Comparison of ENCODE assay signal across 7 mouse cellular contexts in the genomic region with DNA sequence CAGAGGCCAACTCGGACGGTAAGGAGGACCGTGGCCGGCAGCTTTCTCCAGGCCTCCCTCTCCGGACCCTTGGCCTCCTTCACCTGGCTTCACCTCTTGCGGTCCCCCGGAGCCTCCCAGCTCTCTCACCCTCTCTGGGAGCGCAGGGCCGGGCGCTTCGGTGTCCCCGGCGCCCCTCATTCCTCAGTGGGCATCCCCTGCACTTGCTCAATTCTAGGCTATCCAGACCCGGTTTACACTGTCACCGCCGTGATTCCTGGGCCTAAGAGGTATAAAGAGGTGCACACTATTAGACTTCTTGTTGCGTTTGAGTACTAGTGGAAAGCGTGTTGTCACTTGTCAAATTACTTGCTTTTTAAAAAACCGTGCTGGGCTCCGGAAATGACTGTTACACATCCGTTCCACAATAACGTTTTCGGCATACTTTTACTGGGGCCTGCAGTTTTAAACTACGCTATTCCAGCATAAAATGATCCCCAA. TPM values are rescaled to one million over a fixed set of nuclear protein-coding genes. Genes with fewer than 3 reads are reported as not detected.
DNase-seq lines count a peak whose midpoint lies in the region; ATAC-seq and TF ChIP-seq lines count a peak whose summit lies in the region.

No protein-coding gene starts in this region.

- H3K36me3 ChIP-seq in forebrain, embryonic 10.5 days (replicated peaks), result peaks cover 20% of the 10 kb centered on the region
- H3K36me3 ChIP-seq in liver, adult 2 months (ENCODE audit: control insufficient read depth, insufficient read depth, low read length), result peaks cover 8% of the 10 kb centered on the region
- H3K36me3 ChIP-seq in stomach, embryonic 15.5 days, result no peaks in the 10 kb centered on the region

- peak overlapping the region; percentile 83 for H3K4me3 ChIP-seq in forebrain, embryonic 10.5 days
- peak overlapping the region; percentile 74 for H3K4me3 ChIP-seq in liver, adult 2 months (ENCODE audit: insufficient read depth, low read depth, low read length)
- peak overlapping the region; percentile 90 for H3K4me3 ChIP-seq in stomach, embryonic 15.5 days (replicated peaks)

- peak overlapping the region; percentile 49 for H3K4me2 ChIP-seq in stomach, embryonic 15.5 days

- H3K4me1 ChIP-seq in forebrain, embryonic 10.5 days, result peaks cover 16% of the 10 kb centered on the region
- peaks cover 6% of the 10 kb centered on the region; the same call in 1 of the 2 replicates for H3K4me1 ChIP-seq in liver, adult 2 months (ENCODE audit: control insufficient read depth, insufficient read depth, low read length)
- peaks cover 2% of the 10 kb centered on the region for H3K4me1 ChIP-seq in stomach, embryonic 15.5 days

- peaks cover 8% of the 10 kb centered on the region; the same call in 1 of the 2 replicates for H3K79me2 ChIP-seq in liver, adult 2 months (ENCODE audit: control insufficient read depth, insufficient read depth, low read length)

- peak overlapping the region; percentile 96 for H3K27ac ChIP-seq in forebrain, embryonic 10.5 days
- H3K27ac ChIP-seq in liver, adult 2 months (replicated peaks; ENCODE audit: insufficient read depth, low read depth, low read length), result peak overlapping the region; percentile 73
- H3K27ac ChIP-seq in stomach, embryonic 15.5 days, result peak overlapping the region; percentile 90

- peak overlapping the region; percentile 86 for H3K9ac ChIP-seq in liver, adult 2 months (ENCODE audit: low read depth, low read length)
- H3K9ac ChIP-seq in stomach, embryonic 15.5 days, result peak overlapping the region; percentile 94

- no peak for TF ChIP-seq CTCF in liver, adult 2 months (IDR thresholded peaks at IDR 0.05; ENCODE audit: low read depth, low read length)

- H3K9me3 ChIP-seq in forebrain, embryonic 10.5 days, result no peaks in the 10 kb centered on the region
- H3K9me3 ChIP-seq in stomach, embryonic 15.5 days, result no peaks in the 10 kb centered on the region

- DNase-seq in 416B (ENCODE audit: low read depth), result peak; percentile 60
- peak; percentile 67 for DNase-seq in CD4-positive helper T cell, adult 2 months (ENCODE audit: low read depth, low spot score)
- DNase-seq in forebrain, embryonic 10.5 days (ENCODE audit: extremely low spot score, low spot score), result no peak
- DNase-seq in liver, adult 2 months (ENCODE audit: extremely low read depth, low read depth, low spot score), result no peak
- no peak for DNase-seq in layer of hippocampus, adult 9-10 months (ENCODE audit: low spot score)
- no peak for DNase-seq in thymus, postnatal 25 days

- 2% methylated on average over 24 of the region's 24 CpGs for WGBS in forebrain, embryonic 10.5 days
- under 1% methylated on average over 24 of the region's 24 CpGs for WGBS in liver, adult 2 months
- WGBS in stomach, embryonic 15.5 days, result under 1% methylated on average over 24 of the region's 24 CpGs

- TF ChIP-seq POLR2A in liver, adult 2 months (IDR thresholded peaks at IDR 0.05; ENCODE audit: extremely low read depth, insufficient read depth, low read length), result no peak

- H3K27me3 ChIP-seq in forebrain, embryonic 10.5 days (ENCODE audit: poor library complexity, severe bottlenecking), result no peaks in the 10 kb centered on the region
- no peaks in the 10 kb centered on the region for H3K27me3 ChIP-seq in liver, adult 2 months (ENCODE audit: control insufficient read depth, insufficient read depth, low read length)
- no peaks in the 10 kb centered on the region for H3K27me3 ChIP-seq in stomach, embryonic 15.5 days (replicated peaks)

- ATAC-seq in stomach, embryonic 15.5 days (ENCODE audit: insufficient read depth, low FRiP score, low read depth), result no peak

RNA-seq across cellular contexts. Expression of a gene that starts 0.6 kb away (rescaled TPM):
- polyA plus RNA-seq in forebrain, embryonic 10.5 days (2016; fragmentation: Nextera tagmentation; extraction: Ambion mirVana), result 130 and 160 TPM in 2 replicates
- 23.4 and 28.1 TPM in 2 replicates for total RNA-seq in liver, adult 2 months (2014; rRNA removed)
- 29.5 and 34.1 TPM in 2 replicates for polyA plus RNA-seq in liver, adult 2 months (2012; rRNA removed)
- 98.3 and 98.8 TPM in 2 replicates for polyA plus RNA-seq in stomach, embryonic 15.5 days (2015; fragmentation: Nextera tagmentation; extraction: Ambion mirVana)

Comparison
In these comparisons a context has a peak if more than half of its experiments do, and no peak if none do; other contexts are left out.
1. DNase-seq: peak in 416B (single experiment) and CD4-positive helper T cell, adult 2 months (single experiment); none in forebrain, embryonic 10.5 days (single experiment), liver, adult 2 months (single experiment), layer of hippocampus, adult 9-10 months (single experiment) and thymus, postnatal 25 days (single experiment).
2. Peak in every context shown above with its lines, with median percentiles within 50 percentile points of each other: H3K27ac ChIP-seq and H3K4me3 ChIP-seq.